Mouse (Mus musculus) CH12.LX (cell line): Measurements from ENCODE around the gene Slc25a11. TPM values are rescaled to one million over a fixed set of nuclear protein-coding genes. Genes with fewer than 3 reads are reported as not detected.

Source experiments
- DNase-seq: peaks from one replicate; pipeline ENCODE4 v3.0.0-alpha.2; 2013; ENCODE audit errors: extremely low read depth
- H3K27ac ChIP-seq: 2 replicates; pipeline ENCODE4 v1.5.1; 2012; ENCODE audit warnings: low read depth, mild to moderate bottlenecking, control low read depth, moderate library complexity; ENCODE audit not compliant: insufficient read depth
- H3K27me3 ChIP-seq: replicated peaks from 2 replicates; pipeline ENCODE3; 2012; ENCODE audit warnings: inconsistent platforms
- H3K36me3 ChIP-seq, 2 experiments: replicated peaks in 1 of 2; 2 replicates each; pipeline versions ENCODE3 to v1.6.1; 2012; ENCODE audit warnings: inconsistent platforms in 1 of 2, low read length in 1 of 2, mild to moderate bottlenecking in 1 of 2, mixed read lengths in 1 of 2, moderate library complexity in 1 of 2; ENCODE audit not compliant: control insufficient read depth in 1 of 2, insufficient read depth in 1 of 2
- H3K4me1 ChIP-seq, 2 experiments: 2 replicates each; pipeline ENCODE4 v1.6.1; 2012; ENCODE audit warnings: inconsistent platforms in 1 of 2, moderate library complexity in 1 of 2; ENCODE audit not compliant: insufficient read depth in 2 of 2, control insufficient read depth in 1 of 2
- H3K4me2 ChIP-seq: 2 replicates; pipeline ENCODE4 v1.6.1; 2012; ENCODE audit warnings: low read depth, mild to moderate bottlenecking, control low read depth; ENCODE audit not compliant: poor library complexity, insufficient read depth, severe bottlenecking
- H3K4me3 ChIP-seq, 3 experiments: fragments of 150-350 bp in 1 of 3; sonication (generic) in 1 of 3; replicated peaks in 1 of 3; 2 replicates each; pipeline versions ENCODE3 to v1.5.1; 2011 to 2012; ENCODE audit warnings: low read depth in 2 of 3, low read length in 2 of 3, mild to moderate bottlenecking in 2 of 3, moderate library complexity in 2 of 3, control low read depth in 1 of 3, improper control_type of control experiment in 1 of 3, inconsistent platforms in 1 of 3, mixed read lengths in 1 of 3; ENCODE audit not compliant: poor library complexity in 1 of 3
- H3K79me2 ChIP-seq: replicated peaks from 2 replicates; pipeline ENCODE4 v1.6.1; 2012; ENCODE audit warnings: mild to moderate bottlenecking, moderate library complexity; ENCODE audit not compliant: control insufficient read depth, poor library complexity, insufficient read depth, severe bottlenecking; ENCODE audit errors: extremely low read depth
- H3K9ac ChIP-seq: 2 replicates; pipeline ENCODE4 v1.6.1; 2012; ENCODE audit warnings: low read depth, mild to moderate bottlenecking, control low read depth, moderate library complexity; ENCODE audit not compliant: insufficient read depth
- H3K9me3 ChIP-seq: replicated peaks from 2 replicates; pipeline ENCODE3; 2012; ENCODE audit warnings: low read length, inconsistent platforms, mixed read lengths
- BHLHE40 ChIP-seq: IDR thresholded peaks from 2 replicates; pipeline ENCODE4 v1.6.1; 2011; ENCODE audit warnings: mild to moderate bottlenecking, low read depth, low read length, improper control_type of control experiment
- CHD1 ChIP-seq: IDR thresholded peaks from 2 replicates; pipeline ENCODE4 v1.6.1; 2012; ENCODE audit warnings: low read depth, low read length, improper control_type of control experiment, inconsistent platforms
- CTCF ChIP-seq, 2 experiments: IDR thresholded peaks in 1 of 2; conservative IDR thresholded peaks in 1 of 2; 2 replicates each; pipeline ENCODE4 v1.5.1; 2011 to 2012; ENCODE audit warnings: low read depth in 2 of 2, low read length in 2 of 2, improper control_type of control experiment in 1 of 2, inconsistent platforms in 1 of 2, mild to moderate bottlenecking in 1 of 2, moderate library complexity in 1 of 2
- E2F4 ChIP-seq: IDR thresholded peaks from 2 replicates; pipeline ENCODE4 v1.6.1; 2011; ENCODE audit warnings: low read depth, low read length, improper control_type of control experiment; ENCODE audit not compliant: insufficient replicate concordance
- EP300 ChIP-seq: IDR thresholded peaks from 2 replicates; pipeline ENCODE4 v1.6.1; 2011; ENCODE audit warnings: low read length, improper control_type of control experiment
- JUND ChIP-seq: conservative IDR thresholded peaks from 2 replicates; pipeline ENCODE4 v1.6.1; 2011; ENCODE audit warnings: low read depth, low read length, improper control_type of control experiment
- KAT2A ChIP-seq: IDR thresholded peaks from 2 replicates; pipeline ENCODE4 v1.6.1; 2012; ENCODE audit warnings: low read length, improper control_type of control experiment, inconsistent platforms; ENCODE audit not compliant: insufficient replicate concordance
- MAFK ChIP-seq: IDR thresholded peaks from 2 replicates; pipeline ENCODE4 v1.6.1; 2011; ENCODE audit warnings: low read length, improper control_type of control experiment; ENCODE audit not compliant: insufficient replicate concordance
- MAX ChIP-seq: IDR thresholded peaks from 2 replicates; pipeline ENCODE4 v1.6.1; 2011; ENCODE audit warnings: low read length, improper control_type of control experiment
- MAZ ChIP-seq: IDR thresholded peaks from 2 replicates; pipeline ENCODE4 v1.6.1; 2012; ENCODE audit warnings: low read depth, mild to moderate bottlenecking, inconsistent platforms, low read length, improper control_type of control experiment, moderate library complexity
- MEF2A ChIP-seq: IDR thresholded peaks from 2 replicates; pipeline ENCODE4 v1.6.1; 2014; ENCODE audit warnings: low read depth, mild to moderate bottlenecking, inconsistent platforms, low read length, improper control_type of control experiment, borderline replicate concordance
- MXI1 ChIP-seq: IDR thresholded peaks from 2 replicates; pipeline ENCODE4 v1.6.1; 2011; ENCODE audit warnings: mild to moderate bottlenecking, low read depth, low read length, improper control_type of control experiment
- MYC ChIP-seq: IDR thresholded peaks from 2 replicates; pipeline ENCODE4 v1.6.1; 2011; ENCODE audit warnings: low read depth, mild to moderate bottlenecking, improper control_type of control experiment, low read length
- NELFE ChIP-seq: IDR thresholded peaks from 2 replicates; pipeline ENCODE4 v1.6.1; 2011; ENCODE audit warnings: low read depth, low read length, improper control_type of control experiment
- RAD21 ChIP-seq: IDR thresholded peaks from 2 replicates; pipeline ENCODE4 v1.6.1; 2011; ENCODE audit warnings: low read depth, mild to moderate bottlenecking, low read length, improper control_type of control experiment, moderate library complexity
- RCOR1 ChIP-seq: conservative IDR thresholded peaks from 2 replicates; pipeline ENCODE4 v1.6.1; 2012; ENCODE audit warnings: low read depth, mild to moderate bottlenecking, inconsistent platforms, low read length, improper control_type of control experiment
- SIN3A ChIP-seq: IDR thresholded peaks from 2 replicates; pipeline ENCODE4 v1.6.1; 2012; ENCODE audit warnings: low read length, improper control_type of control experiment, inconsistent platforms
- TCF12 ChIP-seq: IDR thresholded peaks from 2 replicates; pipeline ENCODE4 v1.6.1; 2014; ENCODE audit warnings: low read depth, mild to moderate bottlenecking, inconsistent platforms, low read length, improper control_type of control experiment
- UBTF ChIP-seq: IDR thresholded peaks from 2 replicates; pipeline ENCODE4 v1.6.1; 2012; ENCODE audit warnings: low read depth, mild to moderate bottlenecking, inconsistent platforms, low read length, improper control_type of control experiment, moderate library complexity
- USF1 ChIP-seq: IDR thresholded peaks from 2 replicates; pipeline ENCODE4 v1.6.1; 2014; ENCODE audit warnings: low read depth, mild to moderate bottlenecking, inconsistent platforms, low read length, improper control_type of control experiment
- USF2 ChIP-seq: conservative IDR thresholded peaks from 2 replicates; pipeline ENCODE4 v1.6.1; 2011; ENCODE audit warnings: low read depth, low read length, improper control_type of control experiment
- ZC3H11A ChIP-seq: IDR thresholded peaks from 2 replicates; pipeline ENCODE4 v1.6.1; 2012; ENCODE audit warnings: low read depth, mild to moderate bottlenecking, inconsistent platforms, low read length, improper control_type of control experiment
- ZKSCAN1 ChIP-seq: IDR thresholded peaks from 2 replicates; pipeline ENCODE4 v1.6.1; 2012; ENCODE audit warnings: low read depth, inconsistent platforms, low read length, improper control_type of control experiment, borderline replicate concordance
- ZNF384 ChIP-seq: IDR thresholded peaks from 2 replicates; pipeline ENCODE4 v1.6.1; 2012; ENCODE audit warnings: low read depth, low read length, improper control_type of control experiment, inconsistent platforms
- dilution Hi-C: fragments of 300-500 bp; cut with MboI; formaldehyde crosslinking; loops from 2 replicates; pipeline ENCODE4 v1.14.3; 2020; ENCODE audit warnings: low sequenced_read_pairs; ENCODE audit not compliant: extremely low pct_unique_long_range_greater_than_20kb, extremely low pct_ligation_motif_present
- in situ Hi-C: fragments of 300-500 bp; cut with MboI; formaldehyde crosslinking; loops from 3 replicates; pipeline ENCODE4 v1.14.3; 2019; ENCODE audit warnings: low sequenced_read_pairs, low pct_ligation_motif_present, low pct_unique_long_range_greater_than_20kb, mixed read lengths
- polyA plus RNA-seq: library from polyadenylated mRNA; unstranded; fragments of >175 nt; gene quantifications from 2 replicates; pipeline ENCODE4 v1.2.1, GENCODE M21; 2012; ENCODE audit warnings: low read depth; ENCODE audit not compliant: insufficient read length
- total RNA-seq, 2 experiments: library from RNA; depleted of rRNA; stranded (reverse); fragments of 300-350 nt in 1 of 2; fragments of >200 nt in 1 of 2; gene quantifications; 2 replicates each; pipeline ENCODE4 v1.2.3; 2012 to 2014

Slc25a11 gene
- total and polyA plus RNA-seq, 3 experiments, result 99.0 to 135 (median 132) TPM

GRCm38 (mm10) chr11:70679361-70679760 lies 32.1 kb upstream of the Slc25a11 start:
- no peaks in the 10 kb centered on the region for H3K79me2 ChIP-seq
- dilution Hi-C loops, result no loop called here
- TF ChIP-seq USF1, result no peak
- TF ChIP-seq TCF12, result no peak
- TF ChIP-seq UBTF, result no peak
- TF ChIP-seq ZC3H11A, result no peak
- TF ChIP-seq E2F4, result no peak
- TF ChIP-seq RCOR1, result no peak
- TF ChIP-seq SIN3A, result no peak
- no peak for TF ChIP-seq ZKSCAN1
- no peak for TF ChIP-seq MAX
- TF ChIP-seq CTCF (conservative IDR thresholded peaks at IDR 0.05 in 1 of 2, IDR thresholded peaks at IDR 0.05 in 1 of 2; ENCODE audit: low read depth in 2 of 2, low read length in 2 of 2), result no peak
- TF ChIP-seq MXI1, result no peak
- TF ChIP-seq CHD1, result no peak
- no peak for TF ChIP-seq KAT2A
- TF ChIP-seq USF2, result no peak
- TF ChIP-seq, all 38 proteins: peak for 0
- Histone ChIP-seq H3K4me3 (no peak overlapping the region), H3K27ac (no peak overlapping the region), H3K9me3 (no peaks in the 10 kb centered on the region), H3K4me2 (no peak overlapping the region), H3K27me3 (no peaks in the 10 kb centered on the region), H3K36me3 (peaks cover 66 to 92% of the 10 kb centered on the region in 2 experiments), H3K4me1 (peaks cover 0 to 55% of the 10 kb centered on the region in 2 experiments), H3K9ac (no peak overlapping the region)
- in situ Hi-C loops, result no loop called here
- DNase-seq, result no peak

GRCm38 (mm10) chr11:70678576-70678975 lies 31.3 kb upstream of the Slc25a11 start:
- no peaks in the 10 kb centered on the region for H3K79me2 ChIP-seq
- H3K4me1 ChIP-seq, result peaks cover 0 to 47% of the 10 kb centered on the region in 2 experiments
- dilution Hi-C loops (no loop called here), in situ Hi-C loops (no loop called here)
- TF ChIP-seq MEF2A, result no peak
- TF ChIP-seq BHLHE40, result no peak
- TF ChIP-seq MAZ, result no peak
- TF ChIP-seq KAT2A, result no peak
- TF ChIP-seq MXI1, result no peak
- TF ChIP-seq UBTF, result no peak
- no peak for TF ChIP-seq RAD21
- no peak for TF ChIP-seq MAFK
- TF ChIP-seq TCF12, result no peak
- no peak for TF ChIP-seq SIN3A
- TF ChIP-seq EP300, result no peak
- no peak for TF ChIP-seq MYC
- TF ChIP-seq NELFE, result no peak
- TF ChIP-seq ZNF384, result no peak
- TF ChIP-seq JUND, result no peak
- no peaks in the 10 kb centered on the region for H3K9me3 ChIP-seq
- H3K4me3 ChIP-seq, result no peak overlapping the region
- DNase-seq, result no peak
- no peak overlapping the region for H3K4me2 ChIP-seq
- no peak overlapping the region for H3K9ac ChIP-seq
- no peaks in the 10 kb centered on the region for H3K27me3 ChIP-seq
- no peak overlapping the region for H3K27ac ChIP-seq
- peaks cover 64 to 92% of the 10 kb centered on the region in 2 experiments for H3K36me3 ChIP-seq
